Mouse (Mus musculus) spleen, postnatal 4 days (tissue): ENCODE results near the gene Dydc2.
"Not testable (repeated sequence)": the region's sequence is repeated elsewhere in the genome, so short reads cannot be mapped to it uniquely, and the experiment has no call there.

ENCODE experiments used
- DNase-seq, 2 experiments: peaks; one replicate each; pipeline ENCODE4 v3.0.0; 2022; ENCODE audit warnings: low spot score in 2 of 2

The Dydc2 gene

DNA sequence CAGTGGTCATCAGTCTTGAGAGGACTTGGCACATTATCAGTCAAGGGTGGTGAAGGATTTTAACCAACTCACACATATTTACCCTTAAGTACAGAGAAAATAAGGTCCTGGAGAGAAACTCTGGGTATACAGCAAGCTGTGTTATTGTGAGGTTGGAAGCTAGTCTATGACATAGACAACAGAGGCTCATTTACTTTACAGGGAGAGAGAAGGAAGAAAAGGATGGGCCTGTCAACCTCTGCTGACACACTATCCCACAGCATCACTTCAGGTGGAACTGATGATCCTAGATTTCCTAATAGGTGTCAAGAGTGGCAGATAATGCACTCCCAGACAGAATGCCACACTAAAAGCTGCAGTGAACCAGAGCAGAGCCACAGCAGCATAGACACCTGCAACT, at the start of gene Dydc2:
TSS of gene Dydc2 (minus strand) at position 101 of the 400 bp plus-strand sequence.
- DNase-seq: no peak

DNA sequence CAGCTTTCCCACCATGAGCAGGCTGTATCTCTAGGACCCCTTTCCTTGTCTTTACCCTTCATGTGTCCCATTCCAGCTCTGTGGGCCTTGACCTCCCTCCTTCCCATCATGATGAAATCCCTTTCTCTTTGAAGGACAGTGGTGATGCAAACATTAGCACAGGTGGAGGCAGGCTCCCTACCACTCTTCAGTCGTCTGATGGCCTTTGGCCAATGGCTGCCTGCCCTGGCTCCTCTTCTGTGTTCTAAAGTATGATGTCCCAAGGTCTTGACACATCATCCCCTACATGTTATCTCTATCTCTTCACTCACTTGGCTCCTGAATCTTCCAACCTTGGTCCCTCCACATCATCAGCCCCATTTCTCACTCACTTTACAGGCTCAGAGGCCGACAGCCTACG, 47.3 kb upstream of the Dydc2 start:
- DNase-seq: no peak

GRCm38 (mm10) chr14:41112944-41113343, 43.9 kb upstream of the Dydc2 start:
- no peak for DNase-seq

GRCm38 (mm10) chr14:41111031-41111668, 42.1 kb upstream of the Dydc2 start:
- DNase-seq: no peak

DNA sequence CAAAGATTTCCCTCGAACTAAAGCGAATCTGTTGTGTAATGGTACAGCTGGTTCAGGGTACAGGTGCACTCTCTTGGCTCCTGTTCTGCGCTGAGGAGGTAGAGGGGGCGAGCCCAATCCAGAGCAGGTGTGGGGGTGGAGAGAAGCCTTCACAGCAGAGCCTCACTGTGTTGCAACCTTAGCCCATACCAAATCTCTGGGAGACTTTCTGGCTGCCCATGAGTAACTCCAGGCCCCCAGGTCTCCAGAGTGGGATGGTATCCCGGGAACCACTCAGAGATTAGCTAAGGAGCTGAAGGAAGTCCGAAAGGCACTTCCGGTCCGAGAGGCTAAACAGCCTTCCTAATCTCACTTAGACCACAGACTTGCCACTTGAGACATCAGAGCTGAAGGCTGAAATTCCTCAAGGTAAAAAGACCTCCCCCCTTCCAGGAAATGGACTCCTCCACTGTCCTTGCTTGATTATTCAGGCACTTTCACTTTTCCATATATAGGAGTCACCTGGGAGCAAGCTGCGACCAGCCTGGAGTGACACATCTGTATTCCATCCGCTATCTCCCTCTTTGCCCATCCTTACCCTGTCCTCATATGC, 35.9 kb upstream of the Dydc2 start, which contains the start of gene Mat1a:
TSS of gene Mat1a (plus strand) at position 183 of the 592 bp plus-strand sequence.
- no peak for DNase-seq

DNA sequence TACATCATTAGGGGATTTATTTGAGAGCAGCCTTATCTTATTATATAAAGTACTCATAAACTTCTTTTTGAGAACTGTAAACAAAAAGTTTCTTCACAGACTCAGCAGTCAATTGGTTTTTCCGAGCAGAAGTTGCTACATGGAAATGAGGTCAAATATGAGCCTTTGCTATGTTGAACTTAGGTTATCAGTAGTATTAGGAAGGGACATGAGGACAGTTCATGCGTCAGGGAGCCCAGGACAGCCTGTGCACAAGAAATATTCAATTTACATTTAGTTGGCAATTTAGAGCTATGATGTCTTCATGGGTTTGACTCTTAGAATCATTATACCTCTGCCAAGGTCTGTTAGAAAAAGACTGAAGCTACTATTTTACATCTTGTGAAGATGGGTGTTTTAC, 33.3 kb upstream of the Dydc2 start:
- DNase-seq: no peak

- no peak for DNase-seq
Measured at GRCm38 (mm10) chr14:41101242-41101641, 32.2 kb upstream of the Dydc2 start.

DNA sequence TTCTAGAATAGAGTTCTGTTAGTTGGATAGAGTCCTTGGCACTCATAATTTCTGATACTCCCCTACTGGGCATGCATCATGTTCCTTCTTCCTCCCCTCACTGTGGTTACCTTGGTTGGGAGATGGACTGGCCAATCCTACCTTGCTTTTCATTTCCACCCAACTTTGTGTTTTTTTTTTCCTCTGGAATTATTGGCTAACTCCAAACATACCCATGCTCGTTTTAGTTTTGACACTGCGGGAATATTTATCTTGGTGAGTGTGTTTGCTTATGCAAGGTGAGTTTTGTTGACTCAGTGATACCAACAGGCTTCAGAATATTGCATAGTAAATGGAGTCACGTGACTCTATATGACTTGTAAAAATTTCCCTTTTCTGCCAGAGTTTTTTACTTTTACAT, 31.7 kb upstream of the Dydc2 start:
- DNase-seq: no peak

- DNase-seq: no peak
Measured at GRCm38 (mm10) chr14:41098726-41099125, 29.7 kb upstream of the Dydc2 start.

GRCm38 (mm10) chr14:41096296-41096860, 27.4 kb upstream of the Dydc2 start:
- no peak for DNase-seq

GRCm38 (mm10) chr14:41094114-41094513, 25.1 kb upstream of the Dydc2 start:
- DNase-seq: no peak

DNA sequence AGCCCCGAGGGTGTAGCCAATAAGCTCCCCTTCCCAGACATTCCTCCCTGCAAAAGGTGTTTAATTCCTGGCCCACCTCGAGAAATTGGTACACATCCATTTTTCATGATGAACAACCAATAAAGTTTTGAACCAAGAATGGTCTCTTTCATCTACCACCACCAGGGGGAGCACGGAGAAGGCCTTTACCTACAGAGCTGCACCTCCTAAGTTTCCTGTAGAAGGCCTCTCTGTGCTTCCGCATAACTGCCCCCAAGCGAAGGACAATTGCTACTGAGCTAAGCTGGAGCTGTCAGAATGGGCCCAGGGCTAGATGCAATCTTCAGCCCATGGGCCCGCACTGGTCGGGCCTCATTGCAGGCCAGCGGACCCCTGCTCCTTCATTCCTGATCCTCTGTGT, 21.8 kb upstream of the Dydc2 start:
- peak; percentile 14 to 63 for DNase-seq

GRCm38 (mm10) chr14:41087509-41087908, 18.5 kb upstream of the Dydc2 start:
- DNase-seq: peak; percentile 28 to 64

DNA sequence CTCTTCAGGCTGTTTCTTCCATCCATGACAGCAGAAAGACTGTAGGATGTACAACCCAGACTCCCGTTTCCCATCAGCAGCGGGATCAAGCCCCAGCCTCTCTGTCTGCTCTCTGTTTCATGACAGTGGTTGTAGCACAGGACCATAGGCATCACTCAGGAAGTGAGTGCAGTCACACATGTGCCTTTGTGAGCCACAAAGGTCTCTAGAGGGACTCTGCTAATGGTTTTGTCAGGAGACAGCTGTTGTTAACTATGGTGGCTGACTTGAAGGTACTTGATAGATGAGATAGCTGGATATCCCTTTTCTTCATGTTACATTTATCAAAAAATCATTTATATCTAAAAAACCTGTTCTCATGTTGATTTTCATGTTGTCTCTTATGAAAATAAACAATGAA, 13.4 kb upstream of the Dydc2 start:
- no peak for DNase-seq

- no peak for DNase-seq
Measured at GRCm38 (mm10) chr14:41072944-41073275, 3.9 kb upstream of the Dydc2 start.

DNA sequence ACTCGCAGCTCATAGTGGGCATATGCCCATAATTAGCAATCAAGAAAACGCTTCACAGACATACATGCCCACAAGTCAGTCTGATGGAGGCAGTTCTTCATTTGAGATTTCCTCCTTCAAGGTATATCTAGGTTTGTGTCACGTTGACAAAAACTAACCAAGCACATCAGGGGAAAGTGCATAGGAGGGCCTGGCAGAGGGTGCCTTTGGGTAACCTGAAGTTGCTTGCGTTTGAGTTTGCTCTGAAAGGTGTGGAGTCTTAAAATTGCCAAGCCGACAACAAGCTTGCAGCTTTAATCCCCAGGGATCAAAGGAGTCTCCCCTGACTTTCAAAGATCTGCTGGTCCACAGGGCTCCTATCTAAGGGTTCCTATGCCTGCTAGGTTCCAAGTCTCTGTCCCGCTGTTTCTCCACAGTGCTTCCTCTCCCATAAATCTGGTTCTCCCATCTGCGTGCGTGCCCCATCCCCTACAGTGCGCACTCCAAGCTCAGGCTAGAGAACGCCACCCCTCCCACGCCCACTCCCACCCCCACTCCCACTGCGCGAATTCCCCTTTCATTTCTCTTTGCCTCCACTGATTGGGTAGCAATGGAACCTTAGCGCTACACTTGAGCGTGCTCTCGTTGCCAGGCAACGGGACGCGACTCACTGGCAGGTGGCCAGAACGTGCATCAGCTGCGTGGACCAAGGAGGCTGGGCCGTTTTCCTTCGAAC, 3.4 kb upstream of the Dydc2 start, which contains the start of gene Dydc1:
TSS of gene Dydc1 (plus strand) at position 683 of the 715 bp plus-strand sequence.
- peak; percentile 28 to 68 for DNase-seq

DNA sequence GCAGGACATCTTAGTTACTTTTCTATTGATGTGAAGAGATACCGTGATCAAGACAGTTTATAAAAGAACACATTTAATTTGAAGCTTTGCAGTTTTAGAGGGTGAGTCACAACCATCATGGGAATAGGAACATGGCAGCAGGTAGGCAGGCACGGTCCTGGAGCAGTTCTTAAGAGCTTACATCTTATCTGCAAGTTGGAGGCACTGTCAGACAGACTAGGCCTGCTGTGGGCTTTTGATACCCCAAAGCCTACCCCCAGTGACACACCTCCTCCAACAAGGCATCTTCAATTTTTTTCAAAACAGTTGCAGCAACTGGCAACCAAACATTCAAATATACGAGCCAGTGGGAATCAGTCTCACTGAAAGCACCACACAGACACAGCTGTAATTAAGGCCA, 1.3 kb upstream of the Dydc2 start:
- no peak for DNase-seq

DNA sequence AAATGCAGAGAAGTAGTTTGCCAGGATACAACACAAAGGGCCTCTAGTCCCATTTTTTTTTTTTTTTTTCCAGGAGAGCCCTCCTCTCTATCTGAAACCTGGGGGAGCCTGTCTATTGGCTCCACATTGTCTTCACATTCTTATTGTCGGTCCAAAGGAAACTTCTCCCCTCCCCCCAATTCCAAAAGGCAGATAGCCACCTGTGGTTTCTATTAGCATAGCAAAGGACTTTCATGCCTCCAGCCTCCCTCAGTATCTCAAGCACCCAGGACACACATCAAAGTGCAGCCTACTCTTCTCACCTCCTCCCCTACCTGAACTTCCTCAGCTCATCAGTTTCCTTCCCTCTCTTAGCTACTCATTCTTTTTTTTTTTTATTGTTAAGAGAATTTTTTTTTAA, 2.6 kb downstream of the Dydc2 start:
- no peak for DNase-seq

GRCm38 (mm10) chr14:41065168-41065567, 3.8 kb downstream of the Dydc2 start:
- peak in 1 of 2 experiments; percentile 33 for DNase-seq

- not testable (repeated sequence) for DNase-seq
Measured at GRCm38 (mm10) chr14:41053190-41053589, 15.8 kb downstream of the Dydc2 start.

- no peak for DNase-seq
Measured at GRCm38 (mm10) chr14:41052481-41052880, 16.5 kb downstream of the Dydc2 start.

DNA sequence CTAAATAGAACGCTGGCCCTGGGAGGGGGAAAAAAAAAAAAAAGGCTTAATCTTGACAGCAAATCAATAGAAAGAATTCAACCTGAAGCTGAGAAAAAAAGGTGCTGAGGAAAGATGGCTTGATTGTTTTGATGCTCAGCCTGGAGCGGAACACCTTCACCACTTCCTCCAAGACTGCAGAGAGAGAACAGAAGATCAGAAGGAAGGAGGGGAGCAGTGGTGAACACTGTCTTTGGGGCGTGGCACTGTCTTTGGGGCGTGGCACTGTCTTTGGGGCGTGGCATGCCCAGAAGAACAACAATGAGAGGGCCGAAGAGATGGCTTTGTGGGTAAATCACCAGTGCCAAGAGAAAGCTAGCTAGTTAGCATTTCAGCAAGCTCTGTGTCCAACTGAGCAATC, 18.5 kb downstream of the Dydc2 start:
- DNase-seq: no peak

DNA sequence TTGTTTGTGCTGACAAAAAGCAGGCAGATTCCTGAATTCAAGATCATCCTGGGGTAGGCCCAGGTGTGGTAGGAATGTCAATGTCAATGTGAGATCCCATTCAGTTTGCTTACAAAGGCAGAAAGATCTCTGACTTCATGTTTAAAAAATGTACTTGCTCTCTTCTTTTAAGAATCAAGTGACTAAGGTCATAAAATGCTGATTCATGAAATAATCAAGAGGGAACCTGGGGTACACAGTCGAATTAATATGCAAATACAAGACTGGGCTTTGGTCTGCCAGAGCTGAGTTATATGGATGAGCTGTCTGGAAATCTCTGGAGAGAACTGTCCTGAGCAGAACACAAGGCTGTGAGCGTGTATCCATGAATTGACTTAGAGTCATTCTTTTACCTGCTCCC, 21.6 kb downstream of the Dydc2 start:
- DNase-seq: no peak
